Mouse (Mus musculus) kidney, adult 2 months (tissue): ENCODE results near the gene Cox7a2. TPM values are rescaled to one million over a fixed set of nuclear protein-coding genes. Genes with fewer than 3 reads are reported as not detected.

Experiments used
- DNase-seq: peaks from one replicate; pipeline ENCODE4 v3.0.0; 2021
- H3K27ac ChIP-seq: fragments of 200-500 bp; 2 replicates; pipeline ENCODE4 v1.5.1; 2012; ENCODE audit warnings: low read depth, low read length, control low read depth, inconsistent platforms; ENCODE audit not compliant: insufficient read depth
- H3K27me3 ChIP-seq: fragments of 200-500 bp; replicated peaks from 2 replicates; pipeline ENCODE4 v1.6.1; 2012; ENCODE audit warnings: mild to moderate bottlenecking, moderate library complexity, low read length, inconsistent platforms; ENCODE audit not compliant: control insufficient read depth, insufficient read depth
- H3K36me3 ChIP-seq: fragments of 200-500 bp; 2 replicates; pipeline ENCODE4 v1.6.1; 2012; ENCODE audit warnings: mild to moderate bottlenecking, moderate library complexity, low read length, inconsistent platforms; ENCODE audit not compliant: control insufficient read depth, insufficient read depth
- H3K4me1 ChIP-seq: fragments of 200-500 bp; 2 replicates; pipeline ENCODE4 v1.6.1; 2011; ENCODE audit warnings: low read length; ENCODE audit not compliant: control insufficient read depth, insufficient read depth
- H3K4me3 ChIP-seq: fragments of 200-500 bp; 2 replicates; pipeline ENCODE4 v1.5.1; 2011; ENCODE audit warnings: mild to moderate bottlenecking, low read depth, low read length, control low read depth; ENCODE audit not compliant: insufficient read depth
- CTCF ChIP-seq: fragments of 200-500 bp; conservative IDR thresholded peaks from 2 replicates; pipeline ENCODE4 v1.5.1; 2011; ENCODE audit warnings: low read depth, mild to moderate bottlenecking, control low read depth, low read length, moderate library complexity, mixed read lengths; ENCODE audit not compliant: insufficient read depth, insufficient read length
- POLR2A ChIP-seq: fragments of 200-500 bp; IDR thresholded peaks from one replicate; pipeline ENCODE4 v1.6.1; 2011; ENCODE audit warnings: low read depth, low read length, control low read depth
- WGBS: fragments of 180-500 bp; shearing (Covaris S2); methylation state at CpG from one replicate; pipeline ENCODE4 v1.1.7; 2018; 5-methylcytosine and 5-hydroxymethylcytosine counted together
- polyA plus RNA-seq: library from polyadenylated mRNA; depleted of rRNA; stranded (reverse); fragments of >200 nt; gene quantifications from 2 replicates; pipeline ENCODE4 v1.2.3, GENCODE M21; 2012; rRNA removed

Gene Cox7a2
- polyA plus RNA-seq, 1 experiment: 670 TPM

- no peaks in the 10 kb centered on the region; the same call in 1 of the 2 replicates for H3K4me1 ChIP-seq
- no peak within 1 kb of the TSS for H3K27ac ChIP-seq
- TF ChIP-seq POLR2A: no peak
- no peak for TF ChIP-seq CTCF
- H3K36me3 ChIP-seq: no peaks in the 10 kb centered on the region
- WGBS: under 1% methylated on average over 64 of the region's 64 CpGs
- DNase-seq: peak; percentile 41
- H3K4me3 ChIP-seq: peak within 1 kb of the TSS; percentile 55
- H3K27me3 ChIP-seq: peaks cover 3% of the 10 kb centered on the region; the same call in 1 of the 2 replicates
Measured at GRCm38 (mm10) chr9:79718481-79719370, 41.0 kb downstream of the Cox7a2 start, which contains the start of gene Col12a1. TSS of gene Col12a1 (minus strand) at chr9:79718831.

- Histone ChIP-seq H3K4me3 (peak overlapping the region; percentile 55), H3K27ac (no peak overlapping the region), H3K4me1 (no peaks in the 10 kb centered on the region; the same call in 1 of the 2 replicates), H3K36me3 (no peaks in the 10 kb centered on the region), H3K27me3 (peaks cover 3% of the 10 kb centered on the region; the same call in 1 of the 2 replicates)
- 2% methylated on average over 22 of the region's 22 CpGs for WGBS
- TF ChIP-seq CTCF (no peak), POLR2A (no peak)
- peak; percentile 23 for DNase-seq
Measured at GRCm38 (mm10) chr9:79717836-79718475, 41.7 kb downstream of the Cox7a2 start.

- H3K27me3 ChIP-seq: peaks cover 3% of the 10 kb centered on the region; the same call in 1 of the 2 replicates
- peak overlapping the region; percentile 55; the same call in 1 of the 2 replicates for H3K4me3 ChIP-seq
- 14% methylated on average over 23 of the region's 23 CpGs for WGBS
- TF ChIP-seq POLR2A: no peak
- peak; percentile 31; the same call in 1 of the 2 replicates for TF ChIP-seq CTCF
- no peaks in the 10 kb centered on the region for H3K36me3 ChIP-seq
- no peak overlapping the region for H3K27ac ChIP-seq
- no peaks in the 10 kb centered on the region; the same call in 1 of the 2 replicates for H3K4me1 ChIP-seq
- peak; percentile 70 for DNase-seq
Measured at GRCm38 (mm10) chr9:79716909-79717835, 42.5 kb downstream of the Cox7a2 start.

- no peak overlapping the region for H3K4me3 ChIP-seq
- H3K27ac ChIP-seq: 0 out of 2 replicates have a peak overlapping the region, but pooled peaks have one; percentile 26
- WGBS: 42% methylated on average over 5 of the region's 5 CpGs
- no peak for DNase-seq
- TF ChIP-seq CTCF: no peak
- no peak for TF ChIP-seq POLR2A
- no peaks in the 10 kb centered on the region for H3K36me3 ChIP-seq
- peaks cover 3% of the 10 kb centered on the region; the same call in 1 of the 2 replicates for H3K27me3 ChIP-seq
- no peaks in the 10 kb centered on the region; the same call in 1 of the 2 replicates for H3K4me1 ChIP-seq
Measured at GRCm38 (mm10) chr9:79716496-79716895, 43.2 kb downstream of the Cox7a2 start.

GRCm38 (mm10) chr9:79714471-79715045 is 45.1 kb downstream of the Cox7a2 start:
- Histone ChIP-seq H3K36me3 (no peaks in the 10 kb centered on the region), H3K4me3 (peak overlapping the region; percentile 9; the same call in 1 of the 2 replicates)
- WGBS: 9% methylated on average over 16 of the region's 16 CpGs

More at GRCm38 (mm10) chr9:79714471-79715045, 45.1 kb downstream of the Cox7a2 start:
- Histone ChIP-seq H3K27ac (peak overlapping the region; percentile 24; the same call in 1 of the 2 replicates), H3K4me1 (no peaks in the 10 kb centered on the region; the same call in 1 of the 2 replicates), H3K27me3 (peaks cover 3% of the 10 kb centered on the region; the same call in 1 of the 2 replicates)
- TF ChIP-seq POLR2A (no peak), CTCF (0 out of 2 replicates have a peak, but pooled peaks have one; percentile 15)
- peak; percentile 80 for DNase-seq

Other genes starting within 250 kb of the Cox7a2 start
- 7.1 and 9.2 TPM in 2 replicates for gene Col12a1, start 41.0 kb downstream of the Cox7a2 start, polyA plus RNA-seq
- gene Tmem30a, start 33.6 kb upstream of the Cox7a2 start, polyA plus RNA-seq: 39.7 and 53.7 TPM in 2 replicates